Mouse (Mus musculus): ENCODE results near the gene A3galt2.
A peak's percentile ranks its signal among the peaks of the same experiment; 100 is the strongest.

Gene A3galt2

DNA sequence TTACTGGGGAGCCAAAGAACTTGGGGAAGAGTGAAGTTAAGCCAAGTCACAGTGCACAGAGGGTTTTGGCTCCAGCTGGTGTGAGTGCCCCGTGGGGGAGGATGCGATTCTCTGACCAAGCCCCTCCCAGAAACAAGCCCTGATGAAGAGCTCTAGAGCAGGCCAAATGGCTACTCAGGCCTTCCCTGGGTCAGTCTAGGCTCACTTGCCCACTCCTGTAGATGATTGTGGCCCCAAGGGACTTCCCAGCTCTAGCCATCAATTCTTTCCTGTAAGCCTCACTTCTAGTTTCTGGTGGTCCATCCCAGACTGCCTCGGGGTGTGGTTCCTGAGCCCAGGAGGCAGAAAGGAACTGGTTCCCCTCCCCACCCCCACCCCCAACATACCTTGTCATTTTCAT is at the start of gene A3galt2:
Gene A3galt2 (plus strand): TSS at position 301 of the 400 bp plus-strand sequence.
- DNase-seq (ENCODE audit: low read depth, low spot score) = no peak

DNA sequence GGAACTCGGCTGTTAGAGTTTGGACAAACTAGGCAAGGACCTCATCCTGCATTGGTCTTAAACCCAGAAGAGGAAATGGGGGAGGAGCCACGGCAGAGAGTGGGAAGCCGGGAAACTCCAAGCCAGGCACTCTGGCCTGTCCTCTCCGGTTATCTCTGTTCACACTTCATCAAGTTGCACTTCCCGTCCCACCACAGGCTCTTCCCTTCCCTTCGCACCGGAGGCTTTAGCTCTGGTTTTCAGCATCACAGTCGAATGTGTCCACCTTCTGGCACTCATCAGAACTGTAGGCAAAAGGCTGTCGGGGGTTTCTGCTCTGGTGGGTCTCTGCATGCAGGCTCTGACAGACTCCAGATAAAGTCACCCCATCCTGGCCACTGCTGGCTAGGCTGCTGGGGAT is 48.5 kb upstream of the A3galt2 start:
- DNase-seq (ENCODE audit: low read depth, low spot score) = peak; percentile 65

DNA sequence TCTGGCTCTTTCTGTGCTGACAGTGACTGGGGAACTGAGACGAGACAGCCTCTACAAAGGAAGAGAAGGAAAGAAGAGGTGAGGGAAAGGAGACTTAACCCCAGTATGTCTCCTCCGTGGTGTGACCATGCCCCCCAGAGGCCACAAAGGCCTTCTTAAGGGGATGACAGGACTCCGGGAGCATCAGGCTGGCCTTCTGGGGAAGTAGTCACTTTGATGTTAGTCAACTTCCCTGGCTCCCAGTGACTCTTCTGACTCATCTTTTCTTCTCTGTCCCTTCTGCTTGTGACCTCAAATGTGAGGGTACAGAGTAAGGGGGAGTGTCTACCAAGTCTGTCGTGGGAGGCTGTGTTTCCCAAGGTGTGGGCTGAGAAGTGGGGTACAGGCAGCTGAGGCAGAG is 47.8 kb upstream of the A3galt2 start:
- DNase-seq (ENCODE audit: low read depth, low spot score) = no peak

DNA sequence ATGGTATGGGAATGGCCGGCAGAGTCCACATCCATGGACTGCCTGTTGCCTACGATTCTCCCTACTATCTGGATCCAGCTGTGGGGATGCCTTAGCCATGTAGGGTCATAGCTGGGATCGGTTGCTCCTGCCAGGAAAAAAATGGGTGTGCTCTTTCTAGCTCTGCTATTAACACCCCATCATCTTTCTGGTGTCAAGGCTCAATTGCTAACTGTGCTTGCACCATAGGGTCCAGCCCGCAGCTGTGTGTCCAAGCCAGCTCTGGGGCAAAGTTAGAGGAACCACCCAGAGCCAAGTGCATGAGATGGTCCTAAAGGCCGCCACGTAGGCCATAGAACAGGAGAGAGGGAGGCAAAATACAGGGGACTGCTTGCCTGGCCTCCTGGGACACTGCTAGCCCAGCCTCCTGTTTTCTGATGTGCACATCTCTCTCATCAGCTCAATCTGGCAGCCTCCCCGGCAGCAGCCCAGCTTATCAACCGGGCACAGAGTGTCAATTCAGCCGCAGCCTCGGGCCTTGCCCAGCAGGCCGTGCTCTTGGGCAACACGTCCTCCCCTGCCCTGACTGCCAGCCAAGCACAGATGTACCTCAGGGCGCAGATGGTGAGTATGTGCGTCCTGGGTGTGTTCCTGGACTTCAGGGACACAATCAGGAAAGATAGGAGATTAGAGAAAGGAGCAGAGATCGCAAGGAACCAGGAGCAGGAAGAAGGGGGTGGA is 45.9 kb upstream of the A3galt2 start:
- DNase-seq (ENCODE audit: low read depth, low spot score) = no peak

DNA sequence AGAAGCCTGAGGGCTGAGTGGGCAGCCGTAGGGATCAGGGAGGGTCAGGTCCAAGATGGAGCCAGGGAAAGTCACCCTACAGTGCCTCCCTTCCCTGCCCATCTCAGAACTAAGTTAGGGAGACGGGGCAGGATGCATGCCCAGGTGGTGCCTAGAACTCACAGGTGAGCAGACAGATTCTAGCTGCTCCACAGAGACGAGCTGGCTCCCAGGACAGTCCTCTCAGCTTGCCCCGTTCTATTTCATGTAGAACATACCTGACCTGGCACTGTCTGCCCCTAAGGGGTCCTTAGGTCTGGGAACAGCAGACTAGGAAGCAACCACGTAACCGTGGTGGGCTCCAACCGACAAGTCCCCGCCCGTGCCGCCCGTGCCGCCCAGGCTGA is 45.4 kb upstream of the A3galt2 start:
- no peak for DNase-seq (ENCODE audit: low read depth, low spot score)

DNA sequence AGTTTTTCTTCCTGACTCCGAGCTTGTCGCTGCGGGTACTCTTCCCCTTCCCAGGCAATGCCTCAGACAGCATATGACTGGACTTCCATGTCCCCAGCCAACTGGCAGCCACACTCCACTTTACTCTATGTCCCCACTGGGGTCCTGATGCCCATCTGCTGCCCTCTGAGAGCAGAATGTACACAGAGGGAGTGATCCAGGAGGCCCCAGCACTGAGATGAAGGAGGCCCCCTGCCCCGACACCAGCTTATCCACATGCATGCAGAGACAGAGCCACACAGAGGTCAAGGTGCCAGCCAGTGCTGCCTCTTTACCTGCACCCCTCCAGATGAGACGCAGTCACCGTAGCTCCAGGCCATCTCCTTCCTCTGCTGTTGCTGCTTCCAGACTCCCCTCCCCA is 44.9 kb upstream of the A3galt2 start:
- DNase-seq (ENCODE audit: low read depth, low spot score) = no peak

DNA sequence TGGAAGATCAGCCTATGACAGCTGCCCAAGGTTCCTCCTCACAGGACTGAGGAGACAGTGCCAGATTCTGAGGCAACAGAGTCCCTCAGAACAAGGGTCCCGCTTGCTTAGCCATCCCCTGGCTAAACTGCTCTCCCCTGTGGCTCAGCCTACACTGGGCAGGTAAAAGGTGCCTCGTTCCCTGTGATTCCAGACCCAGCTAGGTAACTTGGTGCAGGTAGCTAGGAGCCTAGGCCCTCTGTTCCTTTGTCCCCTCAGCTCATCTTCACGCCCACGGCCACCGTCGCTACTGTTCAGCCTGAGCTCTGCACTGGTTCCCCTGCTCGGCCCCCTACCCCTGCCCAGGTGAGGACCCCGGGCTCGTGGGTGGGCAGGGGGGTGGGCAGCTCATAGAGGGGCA is 44.4 kb upstream of the A3galt2 start:
- DNase-seq (ENCODE audit: low read depth, low spot score) = no peak

DNA sequence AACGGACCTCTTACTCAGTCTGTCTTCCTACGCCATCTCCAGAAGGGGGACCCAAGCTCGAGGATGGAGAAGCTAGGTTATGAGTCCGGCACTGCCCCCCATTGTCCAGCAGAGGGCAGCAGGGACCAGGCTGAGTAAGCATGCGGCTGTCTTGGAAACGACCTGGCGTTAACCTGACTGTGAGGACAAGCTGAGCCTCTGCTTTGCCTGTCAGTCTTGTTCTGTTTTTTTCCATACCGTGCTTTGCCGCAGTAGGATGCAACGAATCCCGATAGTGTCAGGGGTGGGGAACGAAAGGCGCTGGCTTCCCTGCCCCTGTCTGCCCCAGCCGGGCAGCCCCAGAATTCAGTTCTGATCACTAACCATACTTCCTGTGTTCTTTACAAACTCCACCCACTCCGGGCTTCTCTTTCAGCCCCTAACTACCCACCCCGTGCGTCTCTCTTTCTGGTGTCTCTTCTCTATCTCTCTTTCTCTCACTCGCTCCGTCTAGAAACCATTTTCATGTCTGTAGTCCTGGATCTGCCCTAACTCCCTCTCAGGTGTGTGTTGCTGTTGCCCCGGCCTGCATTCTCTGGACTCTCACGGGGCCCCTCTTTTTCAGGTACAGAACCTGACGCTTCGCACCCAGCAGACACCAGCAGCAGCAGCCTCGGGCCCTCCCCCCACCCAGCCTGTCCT is 43.6 kb upstream of the A3galt2 start:
- DNase-seq (ENCODE audit: low read depth, low spot score) = peak; percentile 95

DNA sequence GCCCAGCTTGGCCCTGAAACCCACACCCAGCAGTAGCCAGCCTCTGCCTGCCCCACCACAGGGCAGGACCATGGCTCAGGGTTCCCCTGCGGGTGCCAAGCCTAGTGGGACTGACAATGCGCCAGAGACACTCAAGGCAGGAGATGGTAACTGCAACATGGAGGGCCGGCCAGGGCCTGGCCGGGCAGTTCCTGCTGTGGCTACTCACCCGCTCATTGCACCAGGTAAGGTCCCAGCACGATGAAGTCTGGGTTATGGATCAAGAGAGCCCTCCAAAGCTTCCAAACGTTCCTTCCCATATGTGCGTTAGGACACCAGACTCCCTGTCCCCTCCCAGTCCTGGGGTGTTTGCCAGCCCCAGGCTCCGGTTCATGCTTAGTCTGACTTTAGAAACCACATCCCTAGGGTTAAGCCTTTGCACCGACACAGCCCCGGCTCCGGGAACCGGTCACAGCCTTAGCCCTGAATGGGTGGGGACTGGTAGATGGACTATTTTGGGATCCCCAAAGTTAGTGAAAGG is 43.0 kb upstream of the A3galt2 start:
- no peak for DNase-seq (ENCODE audit: low read depth, low spot score)

DNA sequence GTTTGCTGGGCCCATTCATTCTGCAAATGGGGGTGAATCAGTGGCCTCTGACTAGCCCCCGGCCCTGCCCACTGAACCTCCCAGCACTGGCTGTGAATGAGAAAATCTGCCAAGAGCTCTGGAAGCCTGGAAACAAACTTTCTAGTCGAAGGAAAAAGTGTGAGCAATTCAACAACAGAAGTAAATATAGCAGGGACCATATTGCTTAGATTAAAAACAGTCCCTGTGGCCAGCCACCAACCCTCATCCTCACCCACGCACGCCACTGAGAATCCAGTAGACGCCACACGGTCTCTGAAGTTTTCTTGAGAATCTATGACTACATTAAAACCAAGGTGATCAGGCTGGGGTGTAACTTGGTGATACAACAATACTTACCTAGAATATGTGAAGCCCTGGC is 42.2 kb upstream of the A3galt2 start:
- DNase-seq (ENCODE audit: low read depth, low spot score) = no peak

DNA sequence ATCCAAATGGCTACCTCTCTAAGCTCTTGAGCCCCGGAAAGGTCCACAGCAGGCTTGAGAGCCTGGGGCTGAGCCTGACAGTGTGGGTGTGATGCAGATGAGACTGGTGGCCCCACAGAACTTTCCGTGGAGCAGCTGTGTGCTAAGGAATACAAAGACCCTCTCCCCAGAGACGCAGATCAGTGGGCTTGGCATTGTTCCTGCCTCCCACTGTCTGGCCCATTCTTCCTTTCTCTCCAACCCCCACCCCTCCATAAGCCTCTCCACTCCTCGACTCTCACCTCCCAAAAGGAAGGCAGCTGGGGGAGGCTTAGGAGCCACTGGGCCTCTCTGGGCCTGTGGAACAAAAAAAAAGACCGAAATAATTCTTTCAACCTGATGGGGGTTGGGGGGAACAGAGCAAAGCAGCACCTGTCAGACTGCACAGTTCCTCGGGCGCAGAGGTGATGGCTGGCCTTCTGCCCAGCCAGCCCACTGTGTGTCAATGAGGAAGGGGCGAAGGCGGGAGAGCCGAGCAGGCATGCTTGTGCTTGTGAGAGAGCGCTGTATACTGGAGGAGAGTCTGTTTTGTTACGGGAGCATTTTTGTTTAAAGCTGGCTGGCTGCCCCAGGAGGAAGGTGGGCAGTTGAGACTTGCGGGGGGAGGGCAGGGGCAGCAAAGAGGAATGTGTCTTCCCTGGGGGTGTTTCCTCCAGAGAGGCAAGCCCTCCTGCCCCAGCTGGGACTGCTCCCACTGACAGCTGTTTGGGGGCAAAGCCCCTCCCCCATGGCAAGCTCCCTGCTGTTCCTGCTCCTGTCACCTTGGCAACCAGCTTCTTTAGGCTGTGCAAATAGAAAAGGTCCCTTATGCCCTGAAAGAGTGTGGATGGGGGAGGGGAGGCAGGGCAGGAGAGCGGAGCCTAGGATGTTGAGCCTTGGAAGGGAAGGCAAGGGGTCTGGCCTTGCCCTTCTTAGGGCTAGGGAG is 39.6 kb upstream of the A3galt2 start:
- DNase-seq (ENCODE audit: low read depth, low spot score) = peak; percentile 95

DNA sequence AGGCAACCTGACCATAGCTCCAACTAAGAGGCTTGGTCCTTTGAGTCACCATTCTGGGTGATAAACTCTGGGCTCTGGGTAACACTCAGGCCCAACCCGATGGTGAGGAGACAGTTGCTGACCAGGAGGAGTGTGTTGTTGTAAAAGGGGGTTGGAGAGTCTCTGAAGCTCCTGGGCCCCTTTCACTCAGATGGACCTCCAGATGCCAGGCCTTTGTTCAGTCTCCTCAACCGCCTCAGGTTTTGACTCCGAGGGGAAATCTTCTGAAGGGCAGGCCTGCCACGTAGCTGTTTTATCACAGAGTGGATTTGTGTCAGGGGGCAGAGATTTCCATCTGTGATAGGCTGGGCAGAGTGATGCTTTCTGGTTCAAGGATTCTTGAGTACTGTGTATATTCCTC is 38.9 kb upstream of the A3galt2 start:
- DNase-seq (ENCODE audit: low read depth, low spot score) = no peak

DNA sequence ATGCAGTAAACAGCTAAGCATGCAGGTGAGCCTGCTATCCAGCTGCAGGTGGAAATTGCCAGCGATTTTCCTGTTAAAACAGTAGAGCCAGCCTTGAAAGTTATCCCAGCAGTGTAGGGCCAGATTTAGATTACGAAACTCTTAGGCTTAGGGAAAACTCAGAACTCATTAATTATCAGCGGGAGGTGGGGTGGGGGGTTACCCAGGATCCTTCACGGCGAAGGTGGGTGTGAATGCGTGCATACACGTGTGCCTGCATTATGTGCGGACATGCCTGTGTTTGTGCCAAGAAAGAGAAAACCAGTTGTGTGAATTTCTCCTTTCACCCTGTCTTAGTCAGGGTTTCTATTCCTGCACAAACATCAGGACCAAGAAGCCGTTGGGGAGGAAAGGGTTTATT is 38.4 kb upstream of the A3galt2 start:
- DNase-seq (ENCODE audit: low read depth, low spot score) = no peak

DNA sequence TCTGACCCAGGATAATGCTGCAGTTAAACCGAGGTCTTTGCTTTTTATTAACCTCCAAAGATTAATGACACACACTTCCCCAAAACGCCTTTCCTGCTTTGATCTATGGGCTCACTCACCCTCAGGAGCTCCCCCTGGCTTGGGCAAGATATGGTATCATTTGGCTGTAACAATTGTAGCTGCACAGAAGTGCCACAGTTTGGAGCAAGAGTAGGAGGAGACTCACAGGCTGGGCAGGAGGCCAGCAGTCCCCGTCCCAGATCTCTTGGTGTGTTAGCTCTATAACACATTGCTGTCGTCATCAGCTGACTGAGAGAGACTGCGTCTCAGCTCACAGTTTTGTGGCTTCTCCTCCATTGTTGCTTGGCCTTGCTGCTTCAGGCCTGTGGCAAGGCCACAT is 35.1 kb upstream of the A3galt2 start:
- peak; percentile 24 for DNase-seq (ENCODE audit: low read depth, low spot score)

DNA sequence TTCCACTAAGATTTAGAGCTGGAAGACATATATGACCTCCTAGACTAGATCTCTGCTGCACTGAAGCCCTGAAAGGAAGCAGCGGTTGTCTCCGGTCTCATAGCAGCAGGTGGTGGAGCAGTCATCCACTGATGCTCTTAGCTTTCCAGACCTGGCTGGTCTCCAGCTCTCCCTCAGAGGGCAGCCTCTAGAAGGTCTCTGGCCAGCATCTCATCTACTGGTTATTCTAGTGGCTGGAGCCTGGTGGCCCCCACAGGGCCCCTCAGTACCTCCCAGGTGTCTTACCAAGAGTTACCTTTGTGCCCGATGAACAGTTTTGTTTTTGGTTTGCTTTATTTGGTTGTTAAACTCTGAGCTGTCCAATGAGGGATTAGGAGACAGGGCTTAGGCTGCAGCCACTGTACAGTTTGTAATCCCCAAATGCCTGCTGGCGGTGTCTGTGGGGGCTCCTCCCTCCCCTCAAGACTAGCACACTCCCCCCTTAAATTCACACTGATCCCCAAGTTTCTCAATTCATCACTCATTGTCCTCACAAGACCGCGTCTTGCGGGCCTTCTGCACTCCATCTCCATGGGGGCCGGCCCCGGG is 34.0 kb upstream of the A3galt2 start:
- DNase-seq (ENCODE audit: low read depth, low spot score) = no peak

DNA sequence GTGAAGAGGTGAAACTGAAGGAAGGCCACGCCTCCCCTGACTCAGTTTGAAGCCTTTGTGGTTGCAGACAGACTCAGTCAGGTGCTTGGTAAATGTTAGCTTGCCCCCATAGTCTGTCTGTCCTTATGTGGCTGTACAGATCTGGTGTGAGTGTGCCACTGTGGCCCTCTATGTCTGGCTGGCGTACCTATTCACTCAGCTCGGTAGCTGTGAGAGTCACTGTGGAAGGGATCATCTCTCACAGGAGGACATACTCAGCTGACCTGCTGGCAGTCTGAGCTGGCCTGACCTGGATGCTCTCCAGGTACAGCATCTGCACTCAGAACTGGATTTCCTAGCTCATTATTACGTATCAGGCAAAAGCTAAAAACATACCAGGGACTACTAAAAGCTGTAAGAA is 33.4 kb upstream of the A3galt2 start:
- no peak for DNase-seq (ENCODE audit: low read depth, low spot score)

DNA sequence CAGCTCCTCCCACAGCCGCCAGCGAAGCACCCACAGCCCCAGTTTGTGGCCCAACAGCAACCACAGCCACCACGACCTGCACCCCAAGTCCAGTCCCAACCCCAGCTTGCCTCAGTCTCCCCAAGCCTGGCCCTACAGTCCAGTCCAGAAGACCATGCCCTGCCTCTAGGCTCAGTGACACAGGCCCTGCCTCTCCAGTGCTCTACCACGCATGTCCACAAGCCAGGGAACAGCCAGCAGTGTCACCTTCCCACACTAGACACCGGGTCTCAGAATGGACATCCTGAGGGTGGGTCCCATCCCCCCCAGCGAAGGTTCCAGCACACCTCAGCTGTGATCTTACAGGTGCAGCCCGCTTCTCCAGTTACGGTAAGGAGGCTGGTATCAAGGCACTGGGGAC is 32.2 kb upstream of the A3galt2 start:
- no peak for DNase-seq (ENCODE audit: low read depth, low spot score)

DNA sequence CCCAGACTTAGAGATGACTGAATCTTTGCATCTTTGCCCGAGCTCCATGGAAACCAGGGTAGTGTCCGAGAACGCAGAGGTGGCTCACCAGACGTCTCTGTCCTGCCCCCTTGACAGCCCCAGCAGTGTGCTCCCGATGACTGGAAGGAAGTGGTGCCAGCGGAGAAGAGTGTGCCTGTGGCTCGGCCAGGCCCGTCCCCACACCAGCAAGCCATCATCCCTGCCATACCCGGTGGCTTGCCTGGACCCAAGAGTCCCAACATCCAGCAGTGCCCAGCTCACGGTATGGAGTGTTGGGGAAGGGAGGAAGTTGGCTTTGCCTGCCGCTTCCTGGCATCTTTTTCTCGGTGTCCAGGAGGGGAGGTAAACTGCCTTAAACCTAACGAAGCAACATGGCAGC is 31.7 kb upstream of the A3galt2 start:
- no peak for DNase-seq (ENCODE audit: low read depth, low spot score)

DNA sequence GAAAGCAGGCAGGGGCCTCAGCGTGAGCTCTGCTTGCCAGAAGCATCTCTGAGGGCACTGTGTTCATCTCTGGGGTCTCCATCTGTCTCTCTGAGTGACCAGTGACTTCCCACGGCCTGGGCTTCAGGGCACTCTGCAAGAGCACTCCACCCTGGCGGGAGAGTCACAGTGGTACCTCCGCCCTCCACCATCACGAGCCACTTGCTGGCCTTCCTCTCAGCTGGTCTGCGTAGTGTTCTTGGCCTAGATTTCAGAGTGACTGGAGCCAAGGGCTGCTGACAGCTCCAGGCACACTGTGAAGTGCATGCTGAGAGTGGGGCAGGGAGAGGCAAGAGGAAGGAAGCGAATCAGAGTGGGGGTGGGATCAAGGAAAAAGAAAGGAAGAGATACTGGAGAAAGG is 31.1 kb upstream of the A3galt2 start:
- DNase-seq (ENCODE audit: low read depth, low spot score) = no peak

DNA sequence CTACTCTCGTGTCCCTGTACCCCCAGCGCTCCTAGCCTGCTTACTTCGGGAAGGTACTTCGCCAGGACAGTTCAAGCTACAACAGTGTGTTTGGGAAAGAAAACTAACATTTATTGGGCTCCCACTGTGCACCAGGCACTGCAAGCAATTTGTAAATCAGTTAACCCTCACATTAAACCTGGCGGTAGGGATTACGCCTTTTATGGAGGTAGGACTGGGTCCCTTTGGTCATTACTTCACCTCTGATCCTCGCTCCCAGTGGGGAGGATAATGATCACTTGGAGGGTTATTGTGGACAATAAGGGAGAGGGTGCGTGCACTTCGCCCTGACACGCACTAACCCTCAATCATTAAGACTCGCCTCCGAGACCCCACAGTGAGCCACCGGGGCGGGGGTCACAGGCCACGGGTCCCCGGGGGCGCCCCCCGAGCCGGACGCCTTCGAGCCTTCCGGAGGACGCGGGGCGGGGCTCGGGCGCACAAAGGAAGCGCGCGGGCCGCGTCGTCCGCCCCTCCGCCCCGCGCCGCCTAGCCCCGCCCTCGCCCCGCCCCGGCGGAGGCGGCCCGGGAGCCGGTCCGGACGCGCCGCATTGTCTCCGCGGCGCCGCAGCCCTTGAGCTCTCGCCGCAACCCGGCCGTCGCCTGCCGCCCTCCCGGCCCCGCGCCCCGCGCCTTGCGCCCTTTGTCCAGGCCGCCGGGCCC is 28.0 kb upstream of the A3galt2 start:
- DNase-seq (ENCODE audit: low read depth, low spot score) = peak; percentile 62

Measured in forelimb bud, embryonic 11.5 days (tissue).